Mouse (Mus musculus) heart, embryonic 16.5 days (tissue): ENCODE results near the gene Brms1. TPM values are rescaled to one million over a fixed set of nuclear protein-coding genes. Genes with fewer than 3 reads are reported as not detected.

Experiments
- ATAC-seq: fragments of 200-750 bp; cut with Nextera tagmentation; replicated peaks from 2 replicates; pipeline ENCODE4 v1.8.0; 2017; ENCODE audit warnings: moderate number of reproducible peaks; ENCODE audit not compliant: insufficient read depth, low FRiP score; ENCODE audit errors: extremely low read depth
- H3K27ac ChIP-seq: fragments of 300-500 bp; sonication (generic); 2 replicates; pipeline ENCODE4 v1.5.1; 2014; ENCODE audit warnings: mild to moderate bottlenecking, low read length, control low read depth, moderate library complexity
- H3K27me3 ChIP-seq: fragments of 300-500 bp; sonication (generic); 2 replicates; pipeline ENCODE4 v1.6.1; 2014; ENCODE audit warnings: low read length, mixed read lengths; ENCODE audit not compliant: control insufficient read depth, insufficient read depth
- H3K36me3 ChIP-seq: fragments of 300-500 bp; sonication (generic); 2 replicates; pipeline ENCODE4 v1.6.1; 2014; ENCODE audit not compliant: control insufficient read depth, insufficient read depth
- H3K4me1 ChIP-seq: fragments of 300-500 bp; sonication (generic); 2 replicates; pipeline ENCODE4 v1.6.1; 2014; ENCODE audit warnings: low read length, mixed read lengths; ENCODE audit not compliant: control insufficient read depth, insufficient read depth
- H3K4me2 ChIP-seq: fragments of 300-500 bp; sonication (generic); 2 replicates; pipeline ENCODE4 v1.6.1; 2014; ENCODE audit warnings: low read depth, mild to moderate bottlenecking, control low read depth, low read length
- H3K4me3 ChIP-seq: fragments of 300-500 bp; sonication (generic); 2 replicates; pipeline ENCODE4 v1.5.1; 2014; ENCODE audit warnings: mild to moderate bottlenecking, control low read depth, low read length
- H3K9ac ChIP-seq: fragments of 300-500 bp; sonication (generic); 2 replicates; pipeline ENCODE4 v1.6.1; 2014; ENCODE audit warnings: low read length, control low read depth
- H3K9me3 ChIP-seq: fragments of 300-500 bp; sonication (generic); replicated peaks from 2 replicates; pipeline ENCODE4 v1.6.1; 2016; ENCODE audit warnings: low read length; ENCODE audit not compliant: control insufficient read depth
- WGBS: fragments of 180-500 bp; shearing (Covaris S2); extraction: QIAGEN DNeasy Blood & Tissue Kit; methylation state at CpG from one replicate; pipeline ENCODE4 v1.1.7; 2014; 5-methylcytosine and 5-hydroxymethylcytosine counted together
- polyA plus RNA-seq: library from polyadenylated mRNA; unstranded; fragments of >200 nt; fragmentation: Nextera tagmentation; extraction: Ambion mirVana; gene quantifications from 2 replicates; pipeline ENCODE4 v1.2.1, GENCODE M21; 2015

Brms1 gene
- polyA plus RNA-seq, 1 experiment from 2014 or later = 29.7 TPM

DNA sequence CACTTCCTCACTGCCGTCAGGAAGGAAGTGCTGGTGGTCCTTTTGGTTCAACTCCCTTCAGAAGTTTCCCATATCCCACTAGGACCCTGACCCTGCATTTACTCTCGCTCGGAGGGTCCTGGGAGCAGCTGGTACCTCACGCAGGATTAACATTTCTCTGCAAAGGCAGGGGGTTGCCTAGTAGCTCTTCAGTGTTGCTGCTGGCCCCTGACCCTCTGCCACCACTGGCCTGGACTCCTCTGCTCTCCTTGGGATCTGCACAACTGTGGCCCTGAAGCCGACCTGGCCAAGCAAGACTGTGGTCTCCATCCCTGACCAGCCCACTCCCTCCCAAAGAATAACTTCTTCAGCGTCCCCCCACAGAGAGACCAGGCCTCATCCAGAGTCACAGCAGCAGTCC, 8.2 kb downstream of the Brms1 start:
- 85% methylated on average over 6 of the region's 6 CpGs for WGBS
- H3K9me3 ChIP-seq = no peaks in the 10 kb centered on the region

GRCm38 (mm10) chr19:5050047-5050905, 9.1 kb downstream of the Brms1 start, which contains the start of gene Rin1:
Gene Rin1 (plus strand): TSS chr19:5050481.
- H3K36me3 ChIP-seq = peaks cover 12% of the 10 kb centered on the region; the same call in 1 of the 2 replicates
- peak; percentile 65 for ATAC-seq

More for the DNA sequence above, 8.2 kb downstream of the Brms1 start:
- ATAC-seq = no peak
- H3K27me3 ChIP-seq = peaks cover 16% of the 10 kb centered on the region
- H3K9ac ChIP-seq = no peak overlapping the region
- H3K36me3 ChIP-seq = peaks cover 12% of the 10 kb centered on the region; the same call in 1 of the 2 replicates
- H3K4me1 ChIP-seq = peaks cover 29% of the 10 kb centered on the region
- no peak overlapping the region for H3K4me2 ChIP-seq
- no peak overlapping the region for H3K4me3 ChIP-seq
- H3K27ac ChIP-seq = no peak overlapping the region

DNA sequence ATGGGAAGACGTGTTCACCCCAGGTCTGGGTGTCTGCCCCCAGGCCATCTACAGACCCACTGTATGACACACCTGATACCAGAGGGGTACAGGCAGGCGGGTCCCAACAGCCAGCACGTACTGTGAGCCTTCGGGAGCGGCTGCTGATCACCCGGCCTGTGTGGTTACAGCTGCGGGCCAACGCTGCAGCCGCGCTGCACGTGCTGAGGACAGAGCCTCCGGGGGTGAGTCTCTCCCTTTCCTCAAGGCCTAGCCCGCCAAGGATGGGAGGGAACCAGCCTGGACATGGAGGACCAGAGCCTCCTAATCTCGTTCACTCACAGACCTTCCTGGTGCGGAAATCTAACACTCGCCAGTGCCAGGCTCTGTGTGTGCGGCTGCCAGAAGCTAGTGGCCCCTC, 9.9 kb downstream of the Brms1 start:
- no peaks in the 10 kb centered on the region for H3K9me3 ChIP-seq
- peaks cover 12% of the 10 kb centered on the region; the same call in 1 of the 2 replicates for H3K36me3 ChIP-seq
- peak overlapping the region; percentile 4; the same call in 1 of the 2 replicates for H3K27ac ChIP-seq
- H3K27me3 ChIP-seq = peaks cover 16% of the 10 kb centered on the region
- peak overlapping the region; percentile 55 for H3K9ac ChIP-seq
- WGBS = 5% methylated on average over 17 of the region's 17 CpGs
- H3K4me1 ChIP-seq = peaks cover 29% of the 10 kb centered on the region
- 0 out of 2 replicates have a peak, but pooled peaks have one; percentile 18 for ATAC-seq
- peak overlapping the region; percentile 36 for H3K4me3 ChIP-seq
- H3K4me2 ChIP-seq = peak overlapping the region; percentile 51

More at GRCm38 (mm10) chr19:5050047-5050905, 9.1 kb downstream of the Brms1 start, which contains the start of gene Rin1:
- Histone ChIP-seq H3K27ac (peak within 1 kb of the TSS; percentile 9; the same call in 1 of the 2 replicates), H3K9ac (peak within 1 kb of the TSS; percentile 55), H3K27me3 (peaks cover 16% of the 10 kb centered on the region), H3K4me1 (peaks cover 29% of the 10 kb centered on the region), H3K9me3 (no peaks in the 10 kb centered on the region), H3K4me3 (peak within 1 kb of the TSS; percentile 36), H3K4me2 (peak within 1 kb of the TSS; percentile 51)
- 19% methylated on average over 13 of the region's 14 CpGs for WGBS

DNA sequence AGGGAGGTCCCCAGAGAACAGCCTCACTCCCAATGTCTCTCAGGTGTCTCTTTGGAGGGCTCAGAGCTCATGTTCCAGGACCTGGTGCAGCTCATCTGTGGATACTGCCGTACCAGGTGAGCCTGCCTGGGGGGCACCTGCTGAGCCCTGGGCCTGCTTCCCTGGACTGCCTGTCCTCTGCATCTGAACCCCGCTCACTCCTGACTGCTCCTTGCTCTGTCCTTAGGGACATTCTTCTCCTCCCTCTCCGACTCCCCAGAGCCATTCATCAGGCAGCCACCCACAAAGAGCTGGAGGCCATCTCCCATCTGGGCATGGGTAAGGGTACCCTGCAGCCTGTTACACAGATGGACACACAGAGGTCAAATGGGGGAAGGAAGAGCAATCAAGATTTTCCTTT, 10.4 kb downstream of the Brms1 start:
- Histone ChIP-seq H3K4me3 (peak overlapping the region; percentile 36; the same call in 1 of the 2 replicates), H3K9ac (peak overlapping the region; percentile 39; the same call in 1 of the 2 replicates), H3K4me2 (peak overlapping the region; percentile 51), H3K36me3 (peaks cover 9% of the 10 kb centered on the region; the same call in 1 of the 2 replicates), H3K4me1 (peaks cover 31% of the 10 kb centered on the region), H3K27ac (no peak overlapping the region), H3K27me3 (peaks cover 16% of the 10 kb centered on the region), H3K9me3 (no peaks in the 10 kb centered on the region)
- no peak for ATAC-seq
- WGBS = 65% methylated on average over 3 of the region's 3 CpGs

GRCm38 (mm10) chr19:5052166-5052822, 11.1 kb downstream of the Brms1 start:
- Histone ChIP-seq H3K4me1 (peaks cover 34% of the 10 kb centered on the region), H3K9ac (peak overlapping the region; percentile 34; the same call in 1 of the 2 replicates), H3K4me2 (no peak overlapping the region; the same call in 1 of the 2 replicates), H3K27ac (no peak overlapping the region), H3K9me3 (no peaks in the 10 kb centered on the region), H3K4me3 (no peak overlapping the region), H3K27me3 (peaks cover 16% of the 10 kb centered on the region), H3K36me3 (0 out of 2 replicates have a peak, but pooled peaks cover 3% of the 10 kb centered on the region)
- no peak for ATAC-seq
- WGBS = 38% methylated on average over 25 of the region's 25 CpGs

GRCm38 (mm10) chr19:5052853-5053252, 11.7 kb downstream of the Brms1 start:
- no peak overlapping the region for H3K9ac ChIP-seq
- H3K4me2 ChIP-seq = no peak overlapping the region
- WGBS = 69% methylated on average over 17 of the region's 17 CpGs
- H3K4me3 ChIP-seq = no peak overlapping the region
- peaks cover 16% of the 10 kb centered on the region for H3K27me3 ChIP-seq
- peaks cover 34% of the 10 kb centered on the region for H3K4me1 ChIP-seq
- H3K9me3 ChIP-seq = no peaks in the 10 kb centered on the region
- ATAC-seq = no peak
- no peak overlapping the region for H3K27ac ChIP-seq
- H3K36me3 ChIP-seq = 0 out of 2 replicates have a peak, but pooled peaks cover 3% of the 10 kb centered on the region

GRCm38 (mm10) chr19:5053909-5054308, 12.8 kb downstream of the Brms1 start:
- 37% methylated on average over 9 of the region's 9 CpGs for WGBS
- Histone ChIP-seq H3K4me3 (no peak overlapping the region), H3K4me2 (no peak overlapping the region), H3K27me3 (peaks cover 16% of the 10 kb centered on the region), H3K9me3 (no peaks in the 10 kb centered on the region), H3K9ac (no peak overlapping the region), H3K27ac (no peak overlapping the region), H3K36me3 (no peaks in the 10 kb centered on the region), H3K4me1 (peaks cover 40% of the 10 kb centered on the region)
- no peak for ATAC-seq

DNA sequence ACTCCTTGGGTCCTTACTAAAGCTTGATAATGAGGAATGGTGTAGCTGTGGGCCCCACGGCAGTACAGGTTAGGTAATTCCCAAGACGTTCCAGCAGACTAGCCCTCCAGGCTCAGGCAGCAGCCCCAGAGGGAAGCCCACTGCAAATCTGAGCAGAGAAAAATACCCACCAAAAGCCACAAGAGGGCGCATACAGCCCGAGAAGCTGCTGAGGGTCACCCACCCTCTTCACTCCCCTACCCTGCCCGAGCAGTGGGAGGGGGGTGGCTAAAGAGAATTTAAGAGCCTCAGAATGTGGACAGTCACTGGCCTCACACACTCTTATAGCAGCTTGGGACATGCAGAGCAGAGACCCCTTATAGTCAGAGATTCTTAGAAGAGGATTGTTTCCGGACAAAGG, 15.1 kb downstream of the Brms1 start:
- peaks cover 46% of the 10 kb centered on the region for H3K4me1 ChIP-seq
- H3K27me3 ChIP-seq = peaks cover 16% of the 10 kb centered on the region
- H3K9ac ChIP-seq = no peak overlapping the region
- WGBS = 16% methylated on average over 6 of the region's 6 CpGs
- H3K4me3 ChIP-seq = no peak overlapping the region
- no peaks in the 10 kb centered on the region for H3K36me3 ChIP-seq
- H3K4me2 ChIP-seq = no peak overlapping the region
- no peak overlapping the region for H3K27ac ChIP-seq
- ATAC-seq = no peak
- no peaks in the 10 kb centered on the region for H3K9me3 ChIP-seq
